Mouse (Mus musculus): ENCODE measurements around the gene Trp73. TPM values are rescaled to one million over a fixed set of nuclear protein-coding genes. Genes with fewer than 3 reads are reported as not detected.

Trp73 gene
- polyA plus RNA-seq, 1 experiment from 2014 or later: not detected

DNA sequence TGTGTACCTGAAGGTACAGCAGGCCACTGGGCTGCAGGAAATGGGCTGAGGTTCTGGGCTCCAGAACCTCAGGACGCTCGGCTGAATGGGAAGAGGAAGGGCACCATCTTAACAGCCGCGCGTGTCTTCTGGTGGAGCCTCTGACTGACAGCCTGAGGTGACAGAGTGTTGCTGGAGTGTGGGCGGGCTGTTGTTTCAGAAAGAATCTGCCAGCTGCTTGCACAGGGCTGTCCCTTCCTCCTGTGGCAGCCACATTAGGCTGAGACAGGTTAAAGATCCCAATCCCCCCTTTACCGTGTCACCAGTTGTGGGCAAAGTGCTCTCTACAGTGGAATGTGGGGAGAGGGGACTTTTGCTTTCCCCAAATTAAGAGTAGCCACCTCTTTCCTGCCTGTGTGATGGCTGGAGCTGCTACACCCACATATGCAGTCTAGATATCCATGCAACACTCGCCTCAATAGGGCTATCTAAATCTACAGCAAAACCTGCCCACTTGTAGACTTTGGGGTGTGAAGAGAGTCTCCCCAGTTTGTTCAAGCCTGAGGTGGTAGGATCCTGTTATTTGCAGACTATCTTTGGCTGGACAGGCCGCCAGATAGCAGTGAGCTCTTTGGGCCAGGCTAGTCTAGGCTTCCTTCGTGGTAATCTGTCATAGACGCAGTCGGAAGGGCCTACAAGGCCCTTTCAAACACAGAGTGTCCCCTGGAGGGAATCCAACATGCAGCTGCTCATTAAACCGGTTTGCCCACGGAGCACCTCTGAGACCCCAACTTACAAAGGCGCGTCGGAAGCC lies 115.1 kb downstream of the Trp73 start:
- H3K4me2 ChIP-seq (ENCODE audit: low read depth, low read length): peak overlapping the region; percentile 94
- TF ChIP-seq CTCF (IDR thresholded peaks at IDR 0.05; ENCODE audit: low read depth) (no peak), EP300 (IDR thresholded peaks at IDR 0.05; ENCODE audit: low read depth) (peak; percentile 11; the same call in 1 of the 2 replicates)
- H3K27me3 ChIP-seq (ENCODE audit: insufficient read depth, low read length): no peaks in the 10 kb centered on the region
- no peaks in the 10 kb centered on the region for H3K9me3 ChIP-seq (ENCODE audit: low read length)
- H3K4me3 ChIP-seq (ENCODE audit: low read depth, low read length): peak overlapping the region; percentile 84
- DNase-seq (peak; percentile 34), ATAC-seq (peak; percentile 3; the same call in 1 of the 2 replicates)
- H3K4me1 ChIP-seq (ENCODE audit: insufficient read depth): peaks cover 31% of the 10 kb centered on the region
- peak overlapping the region; percentile 86 for H3K9ac ChIP-seq (replicated peaks)
- peaks cover 26% of the 10 kb centered on the region for H3K36me3 ChIP-seq (replicated peaks; ENCODE audit: insufficient read depth, low read length)
- 18% methylated on average over 17 of the region's 17 CpGs for WGBS (ENCODE audit: insufficient replicate concordance)
- peak overlapping the region; percentile 89 for H3K27ac ChIP-seq (ENCODE audit: low read depth)

DNA sequence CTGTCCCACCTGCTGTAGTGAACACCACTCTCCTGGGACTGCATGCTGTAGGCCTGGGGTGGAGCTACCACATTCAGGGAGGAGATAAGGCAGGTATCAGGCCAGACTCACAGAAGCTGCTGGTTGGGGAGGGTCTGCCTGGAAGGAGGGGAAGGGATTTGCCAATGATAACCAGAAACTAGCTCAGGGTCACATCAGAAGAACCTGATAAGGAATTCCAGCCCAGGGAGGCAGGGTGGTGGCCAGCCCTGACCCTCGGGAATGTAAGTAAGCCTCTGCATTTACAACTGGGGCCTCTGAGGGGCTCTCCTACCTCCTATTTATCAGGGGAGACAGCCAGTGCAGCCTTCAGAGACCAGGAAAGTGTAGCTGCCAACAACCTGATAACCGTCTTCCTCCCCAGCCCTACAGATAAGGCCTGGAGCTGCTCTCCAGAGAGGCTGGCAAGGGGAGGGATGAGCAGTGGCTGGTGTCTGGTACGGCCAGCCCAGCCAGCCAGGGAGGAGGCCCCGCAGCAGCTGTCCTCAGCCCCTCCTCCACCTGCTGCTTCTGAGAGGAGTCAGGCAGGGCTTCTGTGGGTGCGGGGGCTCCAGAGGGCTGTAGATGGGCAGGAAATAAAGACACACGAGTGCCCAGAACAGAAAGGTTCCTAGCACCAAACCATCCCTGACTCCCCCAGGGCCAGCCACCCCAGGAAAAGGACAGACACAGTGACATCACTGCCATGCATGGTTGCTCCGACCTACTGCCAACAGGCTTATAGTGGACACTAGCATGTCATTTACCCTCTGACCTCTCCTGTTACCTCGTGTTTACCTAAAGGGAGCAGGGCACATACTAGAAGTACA lies 116.0 kb downstream of the Trp73 start:
- 6% methylated on average over 8 of the region's 8 CpGs for WGBS (ENCODE audit: insufficient replicate concordance)
- DNase-seq (peak; percentile 74), ATAC-seq (peak; percentile 83)
- TF ChIP-seq EP300 (IDR thresholded peaks at IDR 0.05; ENCODE audit: low read depth) (peak; percentile 91), CTCF (IDR thresholded peaks at IDR 0.05; ENCODE audit: low read depth) (no peak)
- H3K4me1 ChIP-seq (ENCODE audit: insufficient read depth): peaks cover 31% of the 10 kb centered on the region
- peak overlapping the region; percentile 89 for H3K27ac ChIP-seq (ENCODE audit: low read depth)
- H3K36me3 ChIP-seq (replicated peaks; ENCODE audit: insufficient read depth, low read length): peaks cover 36% of the 10 kb centered on the region
- H3K9me3 ChIP-seq (ENCODE audit: low read length): no peaks in the 10 kb centered on the region
- H3K4me3 ChIP-seq (ENCODE audit: low read depth, low read length): peak overlapping the region; percentile 84
- H3K27me3 ChIP-seq (ENCODE audit: insufficient read depth, low read length): no peaks in the 10 kb centered on the region
- peak overlapping the region; percentile 86 for H3K9ac ChIP-seq (replicated peaks)
- peak overlapping the region; percentile 94 for H3K4me2 ChIP-seq (ENCODE audit: low read depth, low read length)

GRCm38 (mm10) chr4:154022844-154023243 lies 117.2 kb downstream of the Trp73 start:
- peak overlapping the region; percentile 84; the same call in 1 of the 2 replicates for H3K4me3 ChIP-seq (ENCODE audit: low read depth, low read length)
- peak overlapping the region; percentile 94 for H3K4me2 ChIP-seq (ENCODE audit: low read depth, low read length)
- H3K4me1 ChIP-seq (ENCODE audit: insufficient read depth): peaks cover 31% of the 10 kb centered on the region

GRCm38 (mm10) chr4:154022407-154022806 lies 117.6 kb downstream of the Trp73 start:
- Histone ChIP-seq H3K9ac (replicated peaks) (no peak overlapping the region), H3K4me1 (ENCODE audit: insufficient read depth) (peaks cover 31% of the 10 kb centered on the region), H3K27ac (ENCODE audit: low read depth) (peak overlapping the region; percentile 89; the same call in 1 of the 2 replicates), H3K4me2 (ENCODE audit: low read depth, low read length) (peak overlapping the region; percentile 94), H3K36me3 (replicated peaks; ENCODE audit: insufficient read depth, low read length) (peaks cover 50% of the 10 kb centered on the region), H3K27me3 (ENCODE audit: insufficient read depth, low read length) (no peaks in the 10 kb centered on the region), H3K9me3 (ENCODE audit: low read length) (no peaks in the 10 kb centered on the region), H3K4me3 (ENCODE audit: low read depth, low read length) (no peak overlapping the region)
- WGBS (ENCODE audit: insufficient replicate concordance): 82% methylated on average over 4 of the region's 4 CpGs
- DNase-seq: no peak
- TF ChIP-seq EP300 (IDR thresholded peaks at IDR 0.05; ENCODE audit: low read depth): no peak
- TF ChIP-seq CTCF (IDR thresholded peaks at IDR 0.05; ENCODE audit: low read depth): no peak
- no peak for ATAC-seq

More at GRCm38 (mm10) chr4:154022844-154023243, 117.2 kb downstream of the Trp73 start:
- ATAC-seq: no peak
- WGBS (ENCODE audit: insufficient replicate concordance): 49% methylated on average over 4 of the region's 4 CpGs
- Histone ChIP-seq H3K36me3 (replicated peaks; ENCODE audit: insufficient read depth, low read length) (peaks cover 47% of the 10 kb centered on the region), H3K27ac (ENCODE audit: low read depth) (peak overlapping the region; percentile 89), H3K9ac (replicated peaks) (no peak overlapping the region), H3K27me3 (ENCODE audit: insufficient read depth, low read length) (no peaks in the 10 kb centered on the region), H3K9me3 (ENCODE audit: low read length) (no peaks in the 10 kb centered on the region)
- DNase-seq: no peak
- TF ChIP-seq CTCF (IDR thresholded peaks at IDR 0.05; ENCODE audit: low read depth) (no peak), EP300 (IDR thresholded peaks at IDR 0.05; ENCODE audit: low read depth) (no peak)

DNA sequence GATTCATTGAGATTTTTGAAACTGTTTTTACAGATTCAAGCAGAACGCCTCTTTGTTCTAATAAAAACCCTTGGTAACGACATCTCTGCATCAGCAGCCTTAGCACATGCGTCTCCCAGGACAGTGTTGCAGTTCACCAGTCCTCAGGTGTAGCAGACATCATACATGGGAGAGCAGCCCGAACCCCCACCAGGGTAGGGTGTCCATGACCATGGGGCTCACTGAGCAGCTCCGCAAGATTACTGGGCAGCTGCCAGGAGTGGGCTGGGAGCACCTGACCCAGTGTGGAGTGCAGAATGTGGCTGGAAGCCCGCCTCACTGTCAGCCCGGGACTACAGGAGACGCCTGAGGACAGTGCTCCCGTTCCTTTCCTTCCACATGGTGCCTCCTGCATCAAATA lies 118.6 kb downstream of the Trp73 start:
- Histone ChIP-seq H3K27me3 (ENCODE audit: insufficient read depth, low read length) (no peaks in the 10 kb centered on the region), H3K4me1 (ENCODE audit: insufficient read depth) (peaks cover 31% of the 10 kb centered on the region), H3K9me3 (ENCODE audit: low read length) (no peaks in the 10 kb centered on the region), H3K27ac (ENCODE audit: low read depth) (no peak overlapping the region), H3K4me2 (ENCODE audit: low read depth, low read length) (no peak overlapping the region), H3K9ac (replicated peaks) (no peak overlapping the region), H3K36me3 (replicated peaks; ENCODE audit: insufficient read depth, low read length) (peaks cover 56% of the 10 kb centered on the region), H3K4me3 (ENCODE audit: low read depth, low read length) (no peak overlapping the region)
- ATAC-seq: no peak
- WGBS (ENCODE audit: insufficient replicate concordance): 84% methylated on average over 9 of the region's 9 CpGs
- TF ChIP-seq EP300 (IDR thresholded peaks at IDR 0.05; ENCODE audit: low read depth): no peak
- no peak for TF ChIP-seq CTCF (IDR thresholded peaks at IDR 0.05; ENCODE audit: low read depth)
- DNase-seq: no peak

DNA sequence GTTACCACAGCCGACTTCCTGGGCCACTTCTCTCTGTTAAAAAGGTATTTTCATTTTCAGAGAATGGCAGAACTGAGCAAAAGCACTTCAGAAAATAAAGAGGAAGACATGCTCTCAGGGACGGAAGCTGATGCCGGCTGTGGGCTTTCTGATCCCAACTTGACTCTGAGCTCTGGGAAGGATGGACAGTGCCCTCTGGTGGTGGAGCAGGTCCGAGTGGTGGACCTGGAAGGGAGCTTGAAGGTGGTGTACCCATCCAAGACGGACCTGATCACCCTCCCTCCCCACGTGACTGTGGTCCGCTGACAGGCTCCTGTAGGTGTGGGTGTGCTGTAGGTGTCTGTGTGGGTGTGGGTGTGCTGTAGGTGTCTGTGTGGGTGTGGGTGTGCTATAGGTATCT lies 120.4 kb downstream of the Trp73 start:
- no peak for TF ChIP-seq EP300 (IDR thresholded peaks at IDR 0.05; ENCODE audit: low read depth)
- TF ChIP-seq CTCF (IDR thresholded peaks at IDR 0.05; ENCODE audit: low read depth): peak; percentile 82
- WGBS (ENCODE audit: insufficient replicate concordance): 64% methylated on average over 7 of the region's 7 CpGs
- Histone ChIP-seq H3K9ac (replicated peaks) (no peak overlapping the region), H3K36me3 (replicated peaks; ENCODE audit: insufficient read depth, low read length) (peaks cover 68% of the 10 kb centered on the region), H3K27ac (ENCODE audit: low read depth) (no peak overlapping the region), H3K4me1 (ENCODE audit: insufficient read depth) (peaks cover 14% of the 10 kb centered on the region), H3K9me3 (ENCODE audit: low read length) (no peaks in the 10 kb centered on the region), H3K4me2 (ENCODE audit: low read depth, low read length) (no peak overlapping the region), H3K4me3 (ENCODE audit: low read depth, low read length) (no peak overlapping the region), H3K27me3 (ENCODE audit: insufficient read depth, low read length) (no peaks in the 10 kb centered on the region)
- DNase-seq (peak; percentile 73), ATAC-seq (no peak)
